Mouse (Mus musculus) embryo, embryonic 11.5 days (tissue): ENCODE measurements around the gene Cpeb1.
"Not testable (repeated sequence)": the region's sequence is repeated elsewhere in the genome, so short reads cannot be mapped to it uniquely, and the experiment has no call there.

Experiments
- DNase-seq: peaks from one replicate; pipeline ENCODE4 v3.0.0-alpha.2; 2012; ENCODE audit warnings: low read depth, low spot score

Gene Cpeb1

DNA sequence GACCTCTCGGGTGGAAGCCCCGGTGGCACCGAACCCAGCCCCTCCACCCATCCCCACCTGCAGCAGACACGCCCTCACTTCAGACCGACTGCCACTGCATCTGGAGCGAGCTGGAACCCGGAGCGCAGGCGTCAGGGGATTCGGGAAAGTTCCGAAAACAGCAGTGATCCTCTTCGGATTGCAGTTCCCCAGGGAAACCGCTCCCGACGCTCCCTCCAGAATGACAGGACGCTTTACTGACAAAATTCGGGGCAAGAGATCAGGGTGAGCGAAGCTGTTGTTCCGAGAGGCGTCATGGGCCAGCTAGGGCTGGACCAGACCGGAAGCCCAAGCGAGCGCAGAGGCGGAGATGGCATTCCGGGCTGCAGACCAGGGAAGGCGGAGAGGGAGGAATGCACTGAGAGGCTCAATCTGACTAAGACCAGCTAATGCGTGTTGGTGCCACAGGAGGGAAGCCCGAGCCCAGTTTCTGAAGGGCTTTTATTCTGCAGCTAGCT lies at the start of gene Cpeb1:
Gene Cpeb1, minus strand, starts transcription at position 311 of the 497 bp plus-strand sequence.
- DNase-seq = no peak

GRCm38 (mm10) chr7:81501050-81501449 lies 45.8 kb upstream of the Cpeb1 start:
- no peak for DNase-seq

DNA sequence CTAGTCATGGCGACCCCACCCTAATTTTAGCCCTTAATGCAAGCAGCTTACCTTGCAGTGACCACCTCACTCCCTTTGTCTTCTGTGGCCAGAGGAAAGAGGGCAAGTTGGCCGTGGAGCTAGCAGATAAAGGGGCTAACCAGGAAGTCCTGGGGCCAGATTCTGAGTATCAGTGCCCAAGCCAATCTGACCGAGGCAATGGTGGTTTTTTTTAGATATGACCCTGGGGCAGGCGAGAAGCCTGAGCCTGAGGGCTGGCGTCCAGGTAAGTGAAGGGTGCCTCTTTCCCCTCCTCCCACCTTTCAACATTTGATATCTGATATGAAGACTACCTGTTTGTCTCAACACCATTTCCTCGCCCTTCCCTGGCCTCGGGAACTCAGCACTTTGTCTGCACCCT lies 42.9 kb upstream of the Cpeb1 start, which contains the start of gene BC048679:
Gene BC048679, minus strand, starts transcription at position 101 of the 400 bp plus-strand sequence.
- DNase-seq = no peak

- no peak for DNase-seq
These were observed 41.9 kb upstream of the Cpeb1 start for GRCm38 (mm10) chr7:81497171-81497570.

GRCm38 (mm10) chr7:81493331-81494021 lies 38.2 kb upstream of the Cpeb1 start, which contains the start of gene Ap3b2:
TSS of gene Ap3b2 (minus strand) at chr7:81493925.
- DNase-seq = peak; percentile 54

DNA sequence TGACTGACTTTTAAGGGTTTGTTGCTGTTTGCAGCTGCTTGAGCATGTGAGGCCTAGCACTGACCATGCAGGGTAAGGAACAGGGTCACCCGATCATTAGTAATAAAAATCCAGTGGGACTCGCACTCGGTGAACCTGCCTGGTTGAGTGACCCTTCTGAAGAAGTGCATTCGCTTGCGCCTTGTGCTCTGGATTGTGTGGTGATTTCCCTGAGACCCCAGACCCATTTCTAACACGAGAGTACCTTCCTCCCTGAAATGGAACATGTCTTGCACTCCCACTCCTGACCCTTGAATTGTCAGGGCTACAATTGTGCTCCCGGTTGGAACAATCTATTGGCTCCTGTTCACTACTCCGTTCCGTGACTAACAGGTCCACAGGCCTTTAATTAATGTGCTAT lies 37.4 kb upstream of the Cpeb1 start:
- DNase-seq = no peak

- DNase-seq = no peak
These were observed 34.4 kb upstream of the Cpeb1 start for GRCm38 (mm10) chr7:81489649-81490048.

- no peak for DNase-seq
These were observed 25.5 kb upstream of the Cpeb1 start for GRCm38 (mm10) chr7:81480800-81481199.

- DNase-seq = no peak
These were observed 24.3 kb upstream of the Cpeb1 start for GRCm38 (mm10) chr7:81479531-81480090.

DNA sequence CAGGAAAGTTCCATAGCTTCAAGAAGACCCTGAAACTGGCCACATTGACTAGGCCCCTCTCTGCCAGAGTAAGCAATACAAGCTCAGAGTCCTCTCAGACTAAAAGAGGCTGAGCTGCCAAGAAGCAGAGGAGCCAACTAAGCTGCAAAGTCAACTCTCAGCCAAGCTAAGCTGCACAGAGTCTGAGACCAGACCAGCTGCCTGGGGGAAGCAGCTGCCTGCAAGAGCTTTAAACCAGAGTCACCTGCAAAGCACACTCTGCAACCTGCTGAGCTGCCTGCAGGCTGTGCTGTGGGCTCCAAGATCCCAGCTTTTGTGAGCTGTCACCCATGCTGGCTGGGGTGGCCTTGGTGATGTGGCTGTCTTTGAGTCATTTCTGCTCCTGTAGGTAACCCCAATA lies 23.0 kb upstream of the Cpeb1 start:
- DNase-seq = not testable (repeated sequence)

DNA sequence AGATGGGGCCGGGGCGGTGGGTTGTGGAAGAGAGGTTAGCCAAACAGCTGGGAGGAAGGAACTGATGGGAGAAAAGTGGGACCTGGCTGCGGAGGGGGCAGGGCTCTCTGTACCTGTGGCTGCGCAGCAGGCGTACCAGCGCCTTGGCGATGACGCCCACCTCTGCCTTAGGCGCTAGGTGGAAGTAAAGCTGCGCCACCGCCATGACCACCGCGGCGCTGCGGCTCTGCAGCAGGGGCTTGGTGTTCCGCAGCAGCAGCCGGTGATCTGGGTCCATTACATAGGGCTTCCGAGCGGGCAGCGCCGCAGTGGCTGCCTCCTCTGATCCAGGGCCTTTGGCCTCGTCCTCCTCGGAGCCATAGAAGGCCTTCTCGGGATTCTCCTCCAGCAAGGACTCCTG lies 21.6 kb upstream of the Cpeb1 start:
- DNase-seq = no peak

DNA sequence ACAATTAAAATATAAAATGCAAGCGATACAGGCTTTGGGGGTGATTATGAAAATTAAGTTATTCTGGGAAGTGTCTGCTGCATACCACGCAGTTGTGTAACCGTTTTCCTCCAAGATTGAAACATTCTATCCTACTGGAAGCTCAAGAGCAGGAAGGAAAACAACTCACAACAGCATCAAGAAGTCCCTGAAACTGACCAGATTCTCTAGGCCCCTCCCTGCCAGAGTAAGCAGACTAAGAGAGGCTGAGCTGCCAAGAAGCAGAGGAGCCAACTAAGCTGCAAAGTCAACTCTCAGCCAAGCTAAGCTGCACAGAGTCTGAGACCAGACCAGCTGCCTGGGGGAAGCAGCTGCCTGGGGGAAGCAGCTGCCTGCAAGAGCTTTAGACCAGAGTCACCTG lies 20.0 kb upstream of the Cpeb1 start:
- DNase-seq = no peak

GRCm38 (mm10) chr7:81464906-81465450 lies 9.7 kb upstream of the Cpeb1 start:
- DNase-seq = no peak

GRCm38 (mm10) chr7:81464116-81464515 lies 8.9 kb upstream of the Cpeb1 start:
- DNase-seq = peak; percentile 46

- no peak for DNase-seq
These were observed 7.5 kb upstream of the Cpeb1 start for GRCm38 (mm10) chr7:81462815-81463214.

GRCm38 (mm10) chr7:81454331-81455039 lies 780 bp downstream of the Cpeb1 start:
- no peak for DNase-seq

- no peak for DNase-seq
These were observed 1.6 kb downstream of the Cpeb1 start for GRCm38 (mm10) chr7:81453443-81454274.

- DNase-seq = no peak
These were observed 2.3 kb downstream of the Cpeb1 start for GRCm38 (mm10) chr7:81452971-81453441.

GRCm38 (mm10) chr7:81398957-81399356 lies 56.3 kb downstream of the Cpeb1 start:
- DNase-seq = no peak

GRCm38 (mm10) chr7:81379363-81379762 lies 75.9 kb downstream of the Cpeb1 start:
- DNase-seq = no peak

DNA sequence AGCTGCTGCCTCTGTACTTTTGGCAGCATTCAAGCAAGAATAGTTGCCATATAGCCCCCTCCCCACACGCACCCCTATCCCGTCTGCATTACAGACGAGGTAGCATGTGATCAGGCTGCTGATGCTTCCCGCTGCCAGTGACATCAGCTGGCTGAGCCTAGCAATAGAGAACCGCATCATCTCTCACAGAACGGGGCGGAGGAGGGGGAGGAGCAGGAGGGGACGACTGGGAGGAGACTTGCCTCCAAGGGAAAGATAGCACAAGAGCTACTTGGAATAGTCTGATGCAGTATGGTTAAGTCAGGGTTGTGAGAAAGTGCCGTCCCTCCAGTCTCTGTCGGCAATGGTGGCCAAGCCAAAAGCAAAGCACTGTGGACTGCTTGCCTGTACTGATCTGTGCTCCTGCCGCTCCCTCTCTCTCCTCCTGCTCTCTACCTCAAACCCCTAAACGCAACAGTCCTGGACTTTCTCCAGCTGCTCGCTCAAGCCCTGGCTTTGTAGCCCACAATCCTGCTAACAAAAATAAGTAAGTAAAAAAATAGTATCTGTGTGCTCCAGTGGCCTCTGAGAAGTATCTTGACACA lies 82.8 kb downstream of the Cpeb1 start:
- DNase-seq = peak; percentile 22
